Mouse (Mus musculus) lung, postnatal 14 days (tissue): Measurements from ENCODE around the gene Agtr1b.

Experiments
- DNase-seq: peaks from one replicate; pipeline ENCODE4 v3.0.0; 2021

Gene Agtr1b

DNA sequence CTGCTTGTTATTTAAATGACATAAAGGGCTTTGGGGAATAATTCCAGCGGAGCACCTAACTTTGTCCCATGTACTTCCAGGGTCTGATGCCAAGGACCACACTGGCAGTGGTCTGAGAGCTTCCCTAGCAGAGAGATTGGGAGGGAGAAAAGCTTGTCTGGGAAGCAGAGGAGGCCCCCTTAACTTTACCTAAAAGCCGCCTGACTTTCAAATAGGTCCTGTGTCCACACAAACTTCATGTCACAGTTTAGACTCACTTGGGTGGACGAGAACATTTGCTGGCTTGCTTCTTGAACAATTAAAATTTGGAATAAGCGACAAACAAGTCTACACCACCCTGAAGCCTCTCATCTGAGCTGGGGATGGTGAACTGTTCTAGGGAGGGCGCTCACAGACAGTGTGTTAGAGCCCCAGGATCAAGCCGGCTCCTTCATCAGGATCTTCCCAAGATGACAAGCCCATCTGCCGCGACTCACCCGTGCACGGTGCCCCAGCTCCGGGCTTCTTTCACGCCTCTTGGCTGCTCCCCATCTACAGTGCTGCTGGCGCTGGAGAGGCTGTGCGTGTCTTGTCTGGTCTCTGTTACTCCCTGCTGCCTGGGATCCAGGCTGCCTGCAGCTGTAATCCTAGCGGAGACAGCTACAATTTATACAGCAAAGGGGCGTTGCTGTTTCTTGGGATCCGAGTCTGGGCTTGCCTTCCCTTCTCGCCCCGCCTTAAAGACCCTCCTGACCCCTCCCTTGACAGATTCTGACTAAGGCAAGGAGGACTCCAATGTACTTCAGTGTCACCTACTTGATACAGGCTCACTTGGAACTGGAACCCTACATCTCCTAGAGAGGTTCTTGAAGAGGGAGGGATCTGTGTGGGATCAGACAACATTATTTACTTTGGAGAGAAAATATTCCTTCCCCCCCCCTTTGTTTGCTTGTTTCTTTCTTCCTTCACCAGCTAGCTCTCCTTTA is at the start of gene Agtr1b:
Agtr1b (minus strand) TSS at position 620 of the 965 bp plus-strand sequence.
- DNase-seq, result peak; percentile 3

DNA sequence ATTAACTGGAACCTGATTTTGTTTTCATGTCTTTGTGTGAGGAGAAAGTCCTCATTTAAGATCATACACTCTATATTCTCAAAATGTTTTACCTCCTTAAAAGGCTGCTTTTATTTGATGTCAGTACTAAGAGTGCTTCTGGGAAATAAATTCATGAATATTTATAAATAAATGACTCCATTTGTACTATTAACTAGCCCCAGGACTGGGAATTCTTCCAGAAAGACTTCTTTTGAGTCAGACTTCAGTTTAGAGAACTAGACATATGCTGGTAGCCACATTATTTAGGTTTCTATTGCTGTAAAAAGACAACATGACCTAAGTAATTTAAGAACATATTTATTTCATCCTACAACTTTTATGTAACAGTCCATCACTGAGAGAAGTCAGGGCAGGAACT is 13.4 kb downstream of the Agtr1b start:
- no peak for DNase-seq

DNA sequence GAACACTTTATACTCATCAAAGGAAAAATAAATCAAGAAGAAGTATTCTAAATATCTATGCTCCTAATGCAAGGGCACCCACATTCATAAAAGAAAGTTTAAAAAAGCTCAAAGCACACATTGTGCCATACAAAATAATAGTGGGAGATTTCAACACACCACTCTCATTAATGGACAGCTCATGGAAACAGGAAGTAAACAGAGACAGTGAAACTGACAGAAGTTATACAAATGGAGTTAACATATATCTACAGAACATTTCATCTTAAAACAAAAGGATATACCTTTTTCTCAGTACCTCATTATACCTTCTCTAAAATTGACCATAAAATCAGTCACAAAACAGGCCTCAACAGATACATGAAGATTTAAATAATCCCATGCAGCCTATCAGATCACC is 18.8 kb downstream of the Agtr1b start:
- no peak for DNase-seq

DNA sequence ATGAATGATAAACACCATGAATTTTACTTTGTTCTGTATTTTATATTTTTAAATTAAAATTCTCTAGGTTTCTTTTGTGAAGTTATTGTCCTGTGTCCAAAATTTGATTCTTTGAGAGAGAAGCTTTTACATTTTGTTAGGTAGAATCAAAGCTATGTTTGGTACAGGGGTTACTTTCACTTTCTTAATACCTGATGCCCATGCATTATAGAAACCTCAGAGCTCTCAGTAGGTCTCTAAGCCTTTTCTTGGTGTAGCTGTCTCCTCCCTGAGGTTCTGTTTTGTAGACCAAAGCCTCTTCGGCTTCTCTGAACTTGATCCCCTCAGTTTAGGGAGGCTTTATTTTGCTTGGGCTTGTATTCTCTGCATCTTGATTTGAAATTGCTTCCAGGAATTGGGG is 26.6 kb downstream of the Agtr1b start:
- no peak for DNase-seq

DNA sequence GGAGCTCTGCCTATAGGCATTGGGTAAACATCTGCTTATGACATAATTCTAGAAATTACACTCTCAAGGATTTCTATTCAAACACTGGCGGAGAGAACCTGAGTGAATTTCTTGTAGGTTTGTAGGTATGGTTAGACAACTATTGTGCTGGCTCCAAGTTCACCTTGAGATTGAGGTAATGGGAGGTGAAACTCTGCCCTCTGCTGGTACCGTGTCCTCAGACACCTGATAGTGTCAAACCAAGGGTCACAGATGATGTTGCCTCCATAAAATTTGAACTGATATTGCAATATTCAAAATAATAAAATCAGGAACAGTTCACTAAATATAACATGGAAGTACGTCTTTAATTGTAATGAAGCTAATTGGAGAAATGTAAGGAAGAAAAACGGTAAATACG is 32.3 kb downstream of the Agtr1b start:
- peak; percentile 23 for DNase-seq

DNA sequence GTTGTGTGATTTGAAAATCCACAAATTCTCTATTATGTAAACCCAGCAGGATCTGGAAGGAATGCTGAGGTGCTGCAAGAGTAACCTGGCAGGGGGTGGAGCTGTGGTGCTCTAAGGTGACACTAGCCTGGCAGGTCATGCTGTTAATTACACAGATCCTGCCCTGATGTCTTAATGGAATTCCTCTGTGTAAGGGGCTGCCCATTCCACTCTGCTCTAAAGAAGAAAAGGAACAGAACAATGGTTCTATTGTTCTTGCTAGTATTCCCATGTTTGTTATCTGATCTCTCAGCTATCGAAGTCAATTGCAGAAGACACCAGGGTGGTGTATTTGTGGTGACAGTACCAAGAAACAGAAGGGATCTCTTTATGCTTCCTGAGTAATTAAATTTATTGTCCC is 49.7 kb downstream of the Agtr1b start:
- DNase-seq, result no peak

DNA sequence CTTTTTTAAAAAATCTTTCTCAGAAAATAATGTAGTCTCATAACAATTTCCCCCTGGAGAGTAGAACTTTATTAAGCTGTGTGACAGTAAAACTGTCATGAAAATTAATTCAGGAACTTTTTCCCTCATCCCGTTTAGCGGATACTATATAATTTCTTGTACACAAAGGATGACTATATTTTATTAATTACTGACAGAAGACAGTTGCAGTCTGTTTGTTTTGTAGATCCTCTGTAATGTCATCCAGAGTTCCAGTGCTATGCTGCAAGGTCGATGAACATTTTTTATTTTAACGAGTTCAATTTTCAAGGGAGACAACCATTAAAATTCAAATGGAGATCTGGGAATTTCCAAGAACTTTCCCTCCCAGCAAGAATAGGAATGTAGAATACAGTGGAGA is 57.8 kb downstream of the Agtr1b start:
- DNase-seq, result no peak

DNA sequence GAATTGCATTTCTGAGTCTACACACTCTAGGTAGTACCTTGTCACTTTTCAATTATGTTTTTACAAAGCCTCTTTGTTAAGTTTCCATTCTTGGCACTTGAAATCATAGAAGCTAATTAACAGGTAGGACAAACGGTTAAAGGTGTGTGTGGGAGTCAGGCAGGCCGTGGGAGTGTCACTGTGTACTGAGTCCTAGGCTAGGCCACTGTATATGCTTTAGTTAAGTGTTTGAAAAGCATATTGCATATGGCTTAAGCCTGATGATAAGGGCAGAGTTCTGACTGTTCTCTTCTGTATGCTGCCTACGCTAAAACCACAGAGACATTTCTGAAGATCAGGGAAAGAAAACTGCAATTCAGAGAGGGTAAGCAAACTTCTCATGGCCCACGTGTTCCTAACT is 59.7 kb downstream of the Agtr1b start:
- no peak for DNase-seq

DNA sequence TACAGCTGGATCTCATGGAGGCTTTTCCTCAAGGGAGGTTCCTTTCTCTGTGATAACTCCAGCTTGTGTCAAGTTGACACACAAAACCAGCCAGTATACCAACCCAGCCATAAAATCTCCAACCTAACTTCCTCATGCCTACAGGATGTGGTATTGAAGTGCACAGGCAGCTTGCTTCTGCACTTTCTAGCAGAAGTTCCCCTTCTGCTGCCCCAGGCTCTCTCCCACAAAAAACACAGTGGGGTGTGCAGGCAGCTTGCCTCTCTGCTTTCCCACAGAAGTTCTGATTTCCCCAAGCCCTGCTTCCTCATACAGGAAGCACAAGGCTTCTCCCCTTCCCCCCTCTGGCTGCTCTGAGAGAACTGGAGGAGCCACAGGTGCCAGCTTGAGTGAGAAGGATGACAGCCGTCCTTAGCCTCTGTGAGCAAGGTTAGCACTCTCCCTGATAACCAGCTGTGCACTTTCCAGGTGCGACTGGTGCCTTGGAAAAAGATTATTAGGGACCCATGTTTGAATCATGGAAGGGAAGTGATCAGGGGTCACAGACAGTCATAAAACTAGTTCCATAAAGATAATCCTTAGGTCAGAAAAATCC is 62.1 kb downstream of the Agtr1b start:
- DNase-seq, result peak; percentile 1

DNA sequence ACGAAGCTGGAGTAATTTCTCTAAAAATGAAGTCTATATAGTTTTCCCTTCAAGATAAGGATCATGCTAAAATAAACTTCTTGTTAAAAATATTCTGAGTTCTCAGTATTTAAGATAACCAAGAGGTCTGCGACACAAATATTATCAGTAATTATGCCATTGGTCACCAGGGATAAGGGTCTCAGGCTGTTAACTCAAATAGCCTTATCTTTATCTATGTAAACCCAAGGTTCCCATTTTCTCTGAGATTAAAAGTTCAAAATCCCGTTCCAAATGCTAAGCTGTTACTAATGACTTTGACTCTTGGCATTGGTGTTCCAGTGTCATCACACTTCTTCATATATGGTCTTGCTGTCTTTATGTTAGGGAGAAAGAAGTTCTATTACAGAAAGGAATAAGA is 71.4 kb downstream of the Agtr1b start:
- no peak for DNase-seq

DNA sequence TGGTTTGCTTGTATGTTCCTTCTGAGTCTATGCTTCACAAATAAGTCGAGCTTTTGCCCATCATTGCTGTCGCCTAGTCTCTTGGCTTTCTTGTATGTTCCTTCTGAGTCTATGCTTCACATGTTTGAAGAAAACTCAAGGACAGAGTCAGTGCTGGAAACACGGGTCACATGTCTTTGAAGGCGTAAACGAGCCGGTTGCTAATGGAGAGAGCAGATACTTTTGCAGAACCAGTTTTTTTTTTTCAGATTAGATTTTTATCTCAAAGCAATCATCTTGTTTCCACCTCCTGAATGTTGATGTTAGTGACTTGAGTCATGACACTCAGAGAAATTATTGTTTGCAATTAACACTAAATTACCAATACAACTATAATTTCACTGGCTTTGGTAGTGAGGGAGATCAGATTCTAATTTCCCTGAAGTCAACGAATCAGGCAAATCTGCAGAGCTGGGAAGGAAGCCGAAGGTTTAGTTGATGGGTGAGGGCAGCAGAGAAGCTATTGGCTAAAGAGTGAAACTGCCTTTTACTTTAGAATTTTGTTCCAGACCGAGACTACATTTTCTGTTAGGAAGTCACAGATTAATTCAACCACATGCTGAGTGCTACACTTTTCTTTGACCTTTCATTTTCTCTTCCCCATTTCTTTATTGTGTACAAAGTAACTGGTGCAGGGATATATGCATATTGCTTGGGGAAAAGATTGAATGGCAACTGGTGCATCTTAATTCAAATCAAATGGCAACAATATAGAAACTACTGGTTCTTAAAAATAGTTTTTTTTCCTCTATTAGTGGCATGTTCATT is 72.2 kb downstream of the Agtr1b start:
- no peak for DNase-seq

DNA sequence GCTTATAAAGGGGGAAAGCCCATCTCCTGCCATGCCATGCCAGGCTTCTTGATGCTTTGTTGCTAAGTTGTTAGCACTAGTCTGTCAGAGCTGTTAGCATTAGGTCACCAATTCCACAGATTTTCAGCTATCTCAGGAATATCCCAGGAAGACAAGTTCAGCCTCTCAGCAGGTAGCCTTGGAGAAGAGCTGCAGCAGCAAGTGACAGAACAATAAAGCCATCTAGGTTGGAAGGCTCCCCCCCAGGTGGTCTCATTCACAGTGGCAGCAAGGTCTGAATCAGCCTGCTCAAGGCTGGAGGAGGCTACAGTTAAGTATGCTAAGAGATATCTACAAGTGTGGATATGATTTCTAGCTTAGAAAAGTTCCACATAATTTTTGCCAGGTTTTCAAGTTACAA is 75.6 kb downstream of the Agtr1b start:
- DNase-seq, result no peak

DNA sequence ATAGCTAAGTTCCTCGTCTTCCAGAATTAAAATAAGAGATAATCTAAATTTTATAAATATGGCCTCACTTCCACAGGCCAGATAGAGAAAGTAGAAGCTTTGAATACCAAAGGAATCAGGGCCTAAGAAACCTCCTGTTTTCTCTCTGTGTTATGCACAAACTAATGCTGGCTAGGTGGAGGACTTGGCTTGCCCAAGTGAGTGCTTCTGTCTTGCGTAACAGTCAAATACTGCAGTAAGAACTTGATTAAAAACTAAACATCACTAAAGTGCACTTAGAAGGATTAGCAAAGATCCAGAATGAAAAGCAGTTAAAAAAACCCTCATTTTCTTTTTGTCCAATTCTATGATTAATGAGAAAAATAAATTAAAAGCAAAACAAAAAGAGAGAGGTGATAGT is 78.2 kb downstream of the Agtr1b start:
- DNase-seq, result peak; percentile 6

DNA sequence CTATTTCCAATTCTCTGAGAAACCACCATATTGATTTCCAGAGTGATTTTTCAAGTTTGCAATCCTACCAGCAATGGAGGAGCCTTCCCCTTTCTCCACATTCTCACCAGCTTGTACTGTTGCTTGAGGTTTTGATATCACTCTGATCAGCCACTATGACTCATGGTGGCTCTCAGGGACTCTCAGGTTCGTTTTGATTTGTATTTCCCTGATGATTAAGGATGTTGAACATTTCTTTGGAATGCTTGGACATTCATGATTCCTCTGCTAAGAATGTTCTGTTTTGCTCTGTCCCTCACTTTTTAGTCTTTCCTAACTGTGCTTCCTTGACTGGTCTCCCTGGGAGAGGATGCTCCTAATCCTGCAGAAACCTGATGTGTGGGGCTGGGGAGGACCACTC is 85.2 kb downstream of the Agtr1b start:
- DNase-seq, result no peak

DNA sequence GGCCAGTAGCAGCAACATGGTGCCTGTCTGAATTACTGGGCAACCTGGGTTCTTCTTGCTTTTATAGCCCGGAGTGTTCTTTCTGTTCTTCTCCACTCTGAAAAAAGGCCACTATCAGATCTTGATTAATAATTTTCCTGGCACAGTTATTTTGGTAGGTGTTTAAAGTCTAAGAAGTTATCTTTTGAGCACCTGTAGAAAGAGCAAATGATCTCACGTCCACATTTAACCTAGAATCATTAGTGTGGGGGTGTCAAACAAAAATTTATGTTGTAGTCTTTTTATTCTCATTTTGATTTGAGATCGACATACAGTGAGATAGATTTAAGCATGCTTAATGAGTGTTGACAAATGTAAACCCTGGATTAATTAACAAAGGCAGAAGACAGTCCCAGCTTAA is 91.3 kb downstream of the Agtr1b start, which contains the start of gene Cpb1:
Cpb1 (minus strand) TSS at position 101 of the 400 bp plus-strand sequence.
- no peak for DNase-seq
